Mouse (Mus musculus): ENCODE measurements around the gene Stx4a. TPM values are rescaled to one million over a fixed set of nuclear protein-coding genes. Genes with fewer than 3 reads are reported as not detected.
A peak's percentile ranks its signal among the peaks of the same experiment; 100 is the strongest.

Gene Stx4a
- polyA plus RNA-seq, 1 experiment, result 90.0 TPM

DNA sequence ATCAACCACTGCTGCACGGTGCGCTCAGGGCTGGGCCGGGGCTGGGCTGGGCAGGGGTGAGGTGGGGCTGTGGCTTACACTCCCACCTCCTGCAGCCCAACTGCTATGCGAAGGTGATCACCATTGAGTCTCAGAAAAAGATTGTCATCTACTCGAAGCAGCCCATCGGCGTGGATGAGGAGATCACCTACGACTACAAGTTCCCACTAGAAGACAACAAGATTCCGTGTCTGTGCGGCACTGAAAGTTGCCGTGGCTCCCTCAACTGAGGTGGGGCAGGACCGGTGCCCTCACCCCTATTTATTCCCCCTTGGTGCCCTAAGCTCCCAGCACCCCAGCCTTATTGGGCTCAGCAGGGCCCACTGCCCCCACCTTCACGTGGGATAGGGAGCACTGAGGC lies 24.9 kb upstream of the Stx4a start:
- TF ChIP-seq POLR2A (IDR thresholded peaks at IDR 0.05; ENCODE audit: low read depth, low read length) (no peak), CTCF (IDR thresholded peaks at IDR 0.05; ENCODE audit: borderline replicate concordance, insufficient read depth, low read length) (no peak)
- no peaks in the 10 kb centered on the region for H3K4me1 ChIP-seq (ENCODE audit: control insufficient read depth, insufficient read depth, low read length)
- no peak overlapping the region for H3K4me3 ChIP-seq (ENCODE audit: insufficient read depth, low read length)
- H3K27ac ChIP-seq (ENCODE audit: insufficient read depth, low read length), result no peak overlapping the region

DNA sequence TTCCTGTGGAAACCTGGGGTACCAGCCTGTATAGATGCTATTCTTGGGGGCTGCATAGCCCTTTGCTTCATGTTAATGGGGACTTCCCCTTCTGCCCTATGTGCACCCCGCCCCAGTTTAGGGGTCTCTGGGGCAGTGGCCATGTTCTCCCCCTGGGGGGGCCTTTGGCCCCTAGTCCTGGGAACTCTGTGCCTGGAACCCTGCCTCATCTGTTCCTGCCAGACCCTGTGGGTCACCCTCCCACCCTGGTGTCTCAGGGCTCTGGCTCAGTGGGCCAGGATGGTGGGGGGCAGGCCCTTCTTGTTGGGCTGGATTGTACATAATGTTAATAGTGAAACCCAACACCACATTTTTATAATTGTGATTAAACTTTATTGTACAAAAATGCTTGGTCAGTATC lies 24.4 kb upstream of the Stx4a start:
- Histone ChIP-seq H3K4me3 (ENCODE audit: insufficient read depth, low read length) (no peak overlapping the region), H3K4me1 (ENCODE audit: control insufficient read depth, insufficient read depth, low read length) (no peaks in the 10 kb centered on the region), H3K27ac (ENCODE audit: insufficient read depth, low read length) (no peak overlapping the region)
- TF ChIP-seq CTCF (IDR thresholded peaks at IDR 0.05; ENCODE audit: borderline replicate concordance, insufficient read depth, low read length) (no peak), POLR2A (IDR thresholded peaks at IDR 0.05; ENCODE audit: low read depth, low read length) (no peak)

DNA sequence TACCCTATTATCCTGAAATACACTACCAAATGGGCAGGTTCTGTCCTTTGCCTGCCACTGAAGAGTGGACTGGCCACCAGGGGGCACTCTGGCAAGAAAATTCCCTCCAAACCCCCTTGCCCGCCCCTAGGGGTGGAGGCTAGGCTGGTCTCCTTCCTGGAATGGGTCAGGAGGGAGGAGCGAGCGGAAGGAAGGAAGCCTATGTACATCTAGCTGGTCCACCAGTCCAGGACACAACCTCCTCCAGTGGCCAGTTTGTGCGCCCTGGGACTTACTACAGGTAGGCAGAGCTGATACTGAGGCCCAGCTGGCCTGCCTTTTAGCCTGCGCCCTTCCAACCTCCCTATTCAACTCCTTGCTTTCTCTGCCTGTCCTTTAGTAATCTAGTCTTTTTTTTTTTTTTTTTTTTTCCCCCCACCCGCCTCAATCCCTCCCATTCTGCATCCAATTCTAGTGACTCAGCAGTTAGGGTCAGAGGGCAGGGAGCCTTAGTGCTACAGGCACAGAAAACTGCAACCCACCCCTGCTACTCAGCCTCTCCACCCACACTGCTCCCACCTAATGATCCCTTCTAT lies 23.6 kb upstream of the Stx4a start, which contains the start of gene Hsd3b7:
Hsd3b7 (plus strand) TSS at position 170 of the 575 bp plus-strand sequence.
- no peaks in the 10 kb centered on the region for H3K4me1 ChIP-seq (ENCODE audit: control insufficient read depth, insufficient read depth, low read length)
- TF ChIP-seq CTCF (IDR thresholded peaks at IDR 0.05; ENCODE audit: borderline replicate concordance, insufficient read depth, low read length), result peak; percentile 47; the same call in 1 of the 2 replicates
- peak; percentile 73 for TF ChIP-seq POLR2A (IDR thresholded peaks at IDR 0.05; ENCODE audit: low read depth, low read length)
- no peak within 1 kb of the TSS for H3K27ac ChIP-seq (ENCODE audit: insufficient read depth, low read length)
- no peak within 1 kb of the TSS for H3K4me3 ChIP-seq (ENCODE audit: insufficient read depth, low read length)

DNA sequence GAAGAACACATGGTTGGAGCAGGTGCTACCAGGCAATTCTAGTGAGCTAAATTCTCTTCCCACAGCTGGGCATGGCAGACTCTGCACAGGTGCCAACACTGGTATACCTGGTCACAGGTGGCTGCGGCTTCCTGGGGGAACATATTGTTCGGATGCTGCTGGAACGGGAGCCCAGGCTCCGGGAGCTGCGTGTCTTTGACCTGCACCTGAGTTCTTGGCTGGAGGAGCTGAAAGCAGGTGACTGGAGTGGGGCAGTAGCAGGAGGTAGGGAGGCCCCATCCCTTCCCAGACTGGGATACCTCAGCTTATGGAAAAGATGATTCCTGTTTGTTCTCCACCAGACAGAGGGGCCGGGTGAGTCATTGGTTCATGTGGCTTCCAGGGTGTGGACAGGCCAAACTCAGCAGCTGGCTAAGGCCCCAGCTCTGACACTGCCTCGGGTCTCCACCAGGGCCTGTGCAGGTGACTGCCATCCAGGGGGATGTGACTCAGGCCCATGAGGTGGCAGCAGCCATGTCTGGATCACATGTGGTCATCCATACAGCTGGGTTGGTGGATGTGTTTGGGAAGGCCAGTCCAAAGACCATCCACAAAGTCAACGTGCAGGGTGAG lies 23.0 kb upstream of the Stx4a start:
- no peak for TF ChIP-seq POLR2A (IDR thresholded peaks at IDR 0.05; ENCODE audit: low read depth, low read length)
- TF ChIP-seq CTCF (IDR thresholded peaks at IDR 0.05; ENCODE audit: borderline replicate concordance, insufficient read depth, low read length), result no peak
- Histone ChIP-seq H3K27ac (ENCODE audit: insufficient read depth, low read length) (no peak overlapping the region), H3K4me1 (ENCODE audit: control insufficient read depth, insufficient read depth, low read length) (no peaks in the 10 kb centered on the region), H3K4me3 (ENCODE audit: insufficient read depth, low read length) (no peak overlapping the region)

DNA sequence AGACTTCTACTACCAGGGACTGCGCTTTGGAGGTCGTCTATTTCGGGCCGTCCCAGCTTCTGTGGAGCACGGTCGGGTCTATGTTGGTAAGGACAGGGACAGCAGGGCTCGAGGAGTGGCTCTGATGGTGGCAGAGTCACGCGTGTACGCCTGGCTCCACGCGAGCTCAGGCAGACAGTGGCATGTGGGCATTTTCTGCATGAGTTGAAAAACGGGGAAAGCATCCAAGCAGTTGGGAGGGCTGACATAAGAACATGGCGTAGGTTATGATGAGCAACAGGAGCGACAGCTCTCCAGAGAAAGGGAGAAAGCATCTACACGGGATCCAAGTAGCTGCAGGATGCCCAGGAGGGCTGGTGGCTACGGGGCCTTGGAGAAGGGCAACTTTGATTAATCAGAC lies 21.8 kb upstream of the Stx4a start:
- TF ChIP-seq POLR2A (IDR thresholded peaks at IDR 0.05; ENCODE audit: low read depth, low read length), result no peak
- TF ChIP-seq CTCF (IDR thresholded peaks at IDR 0.05; ENCODE audit: borderline replicate concordance, insufficient read depth, low read length), result no peak
- H3K27ac ChIP-seq (ENCODE audit: insufficient read depth, low read length), result no peak overlapping the region
- no peaks in the 10 kb centered on the region for H3K4me1 ChIP-seq (ENCODE audit: control insufficient read depth, insufficient read depth, low read length)
- no peak overlapping the region for H3K4me3 ChIP-seq (ENCODE audit: insufficient read depth, low read length)

DNA sequence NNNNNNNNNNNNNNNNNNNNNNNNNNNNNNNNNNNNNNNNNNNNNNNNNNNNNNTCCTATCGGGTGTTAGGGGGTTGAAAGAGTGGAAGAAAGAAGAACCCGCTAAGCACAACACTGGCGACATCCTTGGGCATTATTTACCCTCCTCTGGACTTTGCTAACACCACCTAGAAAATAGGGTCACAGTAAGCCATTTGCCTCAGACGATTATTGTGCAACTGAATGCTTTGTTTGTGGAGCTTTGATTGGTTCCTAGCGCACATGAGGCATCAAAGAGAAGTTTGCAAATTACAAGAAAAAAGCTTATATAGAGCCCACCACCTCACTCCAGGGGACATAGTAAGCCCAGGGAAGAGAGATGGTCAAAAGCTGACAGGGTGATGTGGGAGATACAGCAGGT lies 15.3 kb upstream of the Stx4a start:
- H3K27ac ChIP-seq (ENCODE audit: insufficient read depth, low read length), result no peak overlapping the region
- H3K4me3 ChIP-seq (ENCODE audit: insufficient read depth, low read length), result no peak overlapping the region
- TF ChIP-seq CTCF (IDR thresholded peaks at IDR 0.05; ENCODE audit: borderline replicate concordance, insufficient read depth, low read length), result no peak
- TF ChIP-seq POLR2A (IDR thresholded peaks at IDR 0.05; ENCODE audit: low read depth, low read length), result no peak
- no peaks in the 10 kb centered on the region for H3K4me1 ChIP-seq (ENCODE audit: control insufficient read depth, insufficient read depth, low read length)

DNA sequence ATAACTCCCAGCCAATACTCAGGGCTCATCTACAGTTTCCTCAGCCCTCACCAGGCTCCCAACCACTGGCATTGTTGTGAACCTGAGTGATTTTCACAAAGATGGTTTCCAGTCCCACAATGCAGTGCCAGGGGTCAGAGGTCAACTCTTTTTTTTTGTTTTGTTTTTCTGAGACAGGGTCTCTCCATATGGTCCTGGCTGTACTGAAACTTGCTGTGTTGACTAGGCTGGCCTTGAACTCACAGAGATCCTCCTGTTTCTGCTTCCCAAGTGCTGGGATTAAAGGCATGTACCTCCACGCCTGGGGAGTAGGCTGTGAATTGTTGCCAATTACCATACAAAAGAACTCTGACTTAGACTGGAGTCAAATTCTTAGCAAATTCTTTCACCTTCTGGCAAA lies 14.2 kb upstream of the Stx4a start:
- TF ChIP-seq POLR2A (IDR thresholded peaks at IDR 0.05; ENCODE audit: low read depth, low read length) (no peak), CTCF (IDR thresholded peaks at IDR 0.05; ENCODE audit: borderline replicate concordance, insufficient read depth, low read length) (no peak)

DNA sequence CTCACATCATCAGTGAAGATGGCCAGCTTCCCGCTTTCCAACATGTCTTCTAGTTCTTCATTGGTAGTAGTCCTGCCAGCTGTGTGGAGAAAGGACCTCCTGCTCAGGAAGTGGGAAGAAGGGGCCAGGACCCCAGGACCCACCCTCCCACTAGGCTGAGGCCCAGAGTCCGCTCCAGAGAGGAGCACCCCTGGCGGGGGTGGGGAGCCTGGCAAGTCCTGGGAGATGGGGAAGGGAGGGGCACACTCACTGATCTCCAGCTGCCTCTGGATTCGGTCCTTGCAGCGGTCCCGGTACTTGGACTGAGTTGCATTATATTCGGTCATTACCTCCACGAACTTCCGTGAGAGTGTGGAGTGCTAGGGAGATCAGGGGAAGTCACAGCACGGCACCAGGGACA lies 13.4 kb upstream of the Stx4a start:
- Histone ChIP-seq H3K4me1 (ENCODE audit: control insufficient read depth, insufficient read depth, low read length) (no peaks in the 10 kb centered on the region), H3K4me3 (ENCODE audit: insufficient read depth, low read length) (no peak overlapping the region), H3K27ac (ENCODE audit: insufficient read depth, low read length) (no peak overlapping the region)
- TF ChIP-seq CTCF (IDR thresholded peaks at IDR 0.05; ENCODE audit: borderline replicate concordance, insufficient read depth, low read length) (no peak), POLR2A (IDR thresholded peaks at IDR 0.05; ENCODE audit: low read depth, low read length) (no peak)

More for the DNA sequence above, 14.2 kb upstream of the Stx4a start:
- Histone ChIP-seq H3K4me1 (ENCODE audit: control insufficient read depth, insufficient read depth, low read length) (no peaks in the 10 kb centered on the region), H3K27ac (ENCODE audit: insufficient read depth, low read length) (no peak overlapping the region), H3K4me3 (ENCODE audit: insufficient read depth, low read length) (no peak overlapping the region)

DNA sequence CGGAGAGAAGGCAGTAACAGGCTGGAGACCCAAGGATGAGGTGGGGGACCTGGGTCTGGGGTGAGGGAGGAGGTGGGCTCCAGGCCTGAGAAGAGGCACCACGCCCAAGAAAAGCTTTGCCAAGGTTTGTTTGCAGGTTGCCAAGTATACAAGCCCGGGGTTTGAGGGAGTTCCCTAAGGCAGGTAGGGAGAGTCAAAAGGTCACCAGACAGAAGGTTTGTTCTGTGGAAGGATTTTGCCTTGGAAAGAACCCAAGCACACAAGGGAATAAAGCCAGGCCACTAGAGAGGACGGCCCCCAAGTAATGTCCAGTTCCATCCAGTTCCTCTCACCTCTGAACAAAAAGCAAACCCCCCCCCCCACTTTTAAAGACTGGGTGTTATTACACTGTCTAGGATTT lies 12.9 kb upstream of the Stx4a start:
- no peaks in the 10 kb centered on the region for H3K4me1 ChIP-seq (ENCODE audit: control insufficient read depth, insufficient read depth, low read length)
- TF ChIP-seq POLR2A (IDR thresholded peaks at IDR 0.05; ENCODE audit: low read depth, low read length), result no peak
- TF ChIP-seq CTCF (IDR thresholded peaks at IDR 0.05; ENCODE audit: borderline replicate concordance, insufficient read depth, low read length), result no peak

DNA sequence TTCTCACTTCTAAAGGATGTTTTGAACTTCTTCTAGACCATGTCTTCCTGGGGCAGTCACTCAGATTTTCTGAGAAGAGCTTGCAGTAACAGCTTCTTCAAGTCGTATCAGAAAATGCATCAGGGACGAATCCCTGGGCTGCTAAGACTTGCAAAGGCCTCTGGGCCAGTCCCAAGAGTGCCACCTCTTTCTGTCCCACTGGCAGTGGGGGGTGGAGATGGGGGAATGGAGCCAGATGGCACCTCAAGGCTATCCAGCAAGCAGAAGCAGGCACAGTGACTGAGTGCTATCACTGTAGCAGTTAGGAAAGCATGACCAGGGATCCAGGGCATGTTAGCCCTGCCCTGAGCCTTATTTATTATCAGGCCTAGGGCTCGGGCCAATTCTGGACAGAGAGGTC lies 11.8 kb upstream of the Stx4a start:
- no peak for TF ChIP-seq CTCF (IDR thresholded peaks at IDR 0.05; ENCODE audit: borderline replicate concordance, insufficient read depth, low read length)
- no peak for TF ChIP-seq POLR2A (IDR thresholded peaks at IDR 0.05; ENCODE audit: low read depth, low read length)
- H3K4me1 ChIP-seq (ENCODE audit: control insufficient read depth, insufficient read depth, low read length), result no peaks in the 10 kb centered on the region
- no peak overlapping the region for H3K4me3 ChIP-seq (ENCODE audit: insufficient read depth, low read length)
- no peak overlapping the region for H3K27ac ChIP-seq (ENCODE audit: insufficient read depth, low read length)

More for the DNA sequence above, 12.9 kb upstream of the Stx4a start:
- Histone ChIP-seq H3K27ac (ENCODE audit: insufficient read depth, low read length) (no peak overlapping the region), H3K4me3 (ENCODE audit: insufficient read depth, low read length) (no peak overlapping the region)

Data from embryonic fibroblast, embryonic 13.5 days (primary cell).